Mouse (Mus musculus): ENCODE measurements around the gene Sirt2. TPM values are rescaled to one million over a fixed set of nuclear protein-coding genes. Genes with fewer than 3 reads are reported as not detected.

The Sirt2 gene
- total RNA-seq, 2 experiments from 2014 or later = 325 to 336 TPM

DNA sequence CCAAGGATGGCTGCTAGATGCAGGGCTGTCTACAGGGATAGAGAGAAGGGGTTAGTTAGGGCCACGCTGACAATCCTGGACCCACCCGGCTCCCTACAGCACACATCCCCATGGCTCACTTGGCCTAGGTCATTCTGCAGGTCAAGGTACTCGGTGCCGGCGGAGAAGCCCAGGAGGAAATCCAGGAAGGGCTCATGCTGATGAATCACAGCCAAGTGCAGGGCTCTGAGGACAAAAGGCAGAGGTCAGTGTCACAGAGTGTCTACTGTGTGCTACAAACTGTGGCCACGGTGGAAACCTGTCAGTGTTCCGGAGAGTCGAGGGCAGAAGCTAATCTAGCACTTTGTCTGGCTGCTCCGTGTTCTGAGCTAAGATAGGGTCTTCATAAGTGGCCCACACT lies 4.6 kb upstream of the Sirt2 start:
- no peak for DNase-seq (ENCODE audit: low spot score in 2 of 2)

DNA sequence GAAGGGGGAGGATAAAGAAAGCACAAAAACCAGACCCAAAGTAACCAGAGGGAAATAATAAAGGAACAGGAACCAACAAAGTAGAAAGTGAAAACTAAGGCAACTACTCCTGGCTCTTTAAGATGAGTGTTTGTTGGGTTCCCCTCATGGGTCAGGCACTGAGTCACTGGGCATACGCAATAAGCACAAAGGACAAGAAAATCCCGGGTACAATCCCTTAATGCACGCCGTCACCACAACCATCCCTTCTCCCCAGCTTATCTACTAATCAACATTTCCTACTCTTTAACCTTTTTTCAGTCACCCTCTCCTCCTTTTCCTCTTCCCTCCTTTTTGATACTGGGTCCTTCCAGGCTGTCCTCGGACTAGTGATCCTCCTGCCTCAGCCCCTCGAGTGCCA lies 1.3 kb upstream of the Sirt2 start:
- DNase-seq (ENCODE audit: low spot score in 2 of 2) = no peak

DNA sequence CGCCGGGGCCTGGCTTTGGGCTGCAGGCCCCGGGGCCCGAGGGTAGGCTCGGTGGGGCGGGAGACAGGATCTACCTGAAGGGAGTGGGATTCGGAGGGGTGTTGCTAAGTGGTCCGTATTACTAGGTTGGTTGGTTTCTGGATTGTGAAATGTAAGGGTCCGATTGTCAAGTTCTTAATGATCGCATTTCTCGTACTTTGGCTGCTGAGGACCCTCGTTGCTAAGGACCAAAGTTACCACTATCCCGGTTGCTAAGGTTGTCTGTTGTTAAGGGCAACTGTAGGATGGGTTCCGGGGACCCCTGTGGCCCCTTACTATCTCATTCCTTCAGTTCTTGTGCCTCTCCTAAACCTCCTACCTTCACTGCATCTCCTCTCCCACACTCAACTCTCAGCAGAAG lies 375 bp downstream of the Sirt2 start:
- DNase-seq (ENCODE audit: low spot score in 2 of 2) = no peak

DNA sequence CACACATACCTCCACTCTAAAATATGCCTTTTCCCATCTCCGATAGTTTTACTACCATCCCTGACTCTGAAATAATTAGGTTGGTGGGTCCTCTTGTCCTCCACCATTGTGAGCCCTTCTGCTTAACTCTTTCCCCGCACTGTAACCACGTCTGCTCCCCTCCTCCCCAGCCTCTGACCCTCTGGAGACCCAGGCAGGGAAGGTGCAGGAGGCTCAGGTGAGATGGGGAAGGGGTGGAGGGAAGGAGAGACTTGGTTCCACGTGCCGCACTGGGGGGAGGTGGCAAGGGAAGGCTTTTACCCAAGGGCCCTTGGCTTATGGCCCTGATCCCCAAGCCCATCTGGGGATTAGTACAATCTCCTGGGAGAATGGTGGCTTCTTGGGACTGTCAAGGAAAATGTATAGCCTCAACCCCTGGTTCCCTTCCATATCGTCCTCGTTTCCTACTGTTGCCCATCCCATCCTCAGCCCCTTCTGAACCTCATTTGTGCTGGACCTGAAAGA lies 979 bp downstream of the Sirt2 start, which contains the start of gene Nfkbib:
TSS of gene Nfkbib (minus strand) at position 51 of the 504 bp plus-strand sequence.
- no peak for DNase-seq (ENCODE audit: low spot score in 2 of 2)

DNA sequence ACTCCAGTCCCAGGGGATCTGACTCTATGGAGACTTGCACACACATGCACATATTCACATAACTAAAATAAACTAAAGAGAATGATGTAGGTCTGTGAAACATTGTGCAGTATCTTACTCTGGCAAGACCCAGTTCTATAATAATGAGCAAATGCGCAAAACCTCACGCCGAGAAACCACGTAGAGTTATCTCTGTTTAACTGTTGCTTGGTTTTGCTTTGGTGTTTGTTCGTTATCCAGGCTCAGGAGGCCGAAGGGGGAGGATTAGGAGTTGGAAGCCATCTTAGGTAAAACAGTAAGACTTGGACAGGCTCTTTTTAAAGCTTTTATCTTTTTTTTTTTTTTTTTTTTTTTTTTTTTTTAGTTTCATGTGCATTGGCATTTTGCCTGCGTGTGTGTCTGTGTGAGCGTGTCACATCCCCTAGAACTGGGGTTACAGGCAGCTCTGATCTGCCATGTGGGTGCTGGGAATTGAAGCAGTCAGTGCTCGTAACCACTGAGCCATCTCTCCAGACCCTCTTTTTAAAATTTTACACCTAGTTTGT lies 3.0 kb downstream of the Sirt2 start:
- no peak for DNase-seq (ENCODE audit: low spot score in 2 of 2)

DNA sequence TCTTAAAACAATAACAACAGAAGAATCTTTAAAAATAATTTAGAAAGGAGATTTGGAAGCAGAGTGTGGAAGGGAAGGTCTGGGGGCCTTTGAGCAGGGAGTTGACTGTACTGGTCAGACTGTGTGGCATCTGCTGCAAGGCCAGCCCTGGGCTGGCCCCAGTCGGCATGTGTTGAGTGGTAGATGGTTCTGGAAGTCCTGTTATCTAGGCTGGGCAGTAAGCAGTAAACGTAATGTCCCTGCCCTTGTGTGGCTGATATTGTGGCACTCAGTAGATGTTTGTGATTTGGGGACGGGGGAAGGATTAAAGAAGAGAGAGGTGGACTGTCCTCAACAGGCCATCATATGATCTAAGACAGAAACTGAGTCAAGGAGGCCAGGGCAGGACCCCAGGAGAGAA lies 3.8 kb downstream of the Sirt2 start:
- no peak for DNase-seq (ENCODE audit: low spot score in 2 of 2)

DNA sequence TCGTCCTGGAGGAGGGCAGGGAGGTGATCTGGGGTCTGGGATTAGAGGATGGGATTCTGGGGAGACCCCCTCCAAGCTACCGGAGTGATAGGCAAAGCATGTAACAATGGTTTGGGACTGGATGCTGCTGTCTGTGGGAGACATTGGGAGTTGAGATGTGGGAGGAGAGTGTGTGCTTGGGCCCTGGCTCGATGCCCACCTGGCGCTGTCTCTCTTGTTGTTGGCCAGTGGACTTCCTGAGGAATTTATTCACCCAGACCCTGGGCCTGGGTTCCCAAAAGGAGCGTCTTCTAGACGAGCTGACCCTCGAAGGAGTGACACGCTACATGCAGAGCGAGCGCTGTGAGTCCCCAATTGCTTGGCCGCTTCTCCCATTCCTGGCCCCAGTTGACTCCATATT lies 5.3 kb downstream of the Sirt2 start:
- no peak for DNase-seq (ENCODE audit: low spot score in 2 of 2)

DNA sequence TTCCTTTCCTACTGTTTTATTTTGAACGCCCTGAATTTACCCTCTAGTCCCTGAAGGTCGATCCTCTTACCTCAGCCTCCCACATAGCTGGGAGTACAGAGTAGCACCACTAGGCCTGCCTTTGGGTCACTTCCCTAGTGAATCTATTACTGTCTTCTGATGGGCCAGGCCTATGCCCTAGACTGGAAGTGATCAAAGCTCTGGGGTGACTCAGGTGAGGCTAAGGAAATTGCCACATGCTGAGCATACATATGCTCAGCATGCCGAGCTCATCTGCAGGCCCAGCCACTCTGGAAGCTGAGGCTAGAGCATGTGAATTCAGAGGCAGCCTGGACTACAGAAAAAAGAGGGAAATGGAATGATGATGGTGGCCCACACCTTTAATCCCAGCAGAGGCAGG lies 6.6 kb downstream of the Sirt2 start:
- no peak for DNase-seq (ENCODE audit: low spot score in 2 of 2)

DNA sequence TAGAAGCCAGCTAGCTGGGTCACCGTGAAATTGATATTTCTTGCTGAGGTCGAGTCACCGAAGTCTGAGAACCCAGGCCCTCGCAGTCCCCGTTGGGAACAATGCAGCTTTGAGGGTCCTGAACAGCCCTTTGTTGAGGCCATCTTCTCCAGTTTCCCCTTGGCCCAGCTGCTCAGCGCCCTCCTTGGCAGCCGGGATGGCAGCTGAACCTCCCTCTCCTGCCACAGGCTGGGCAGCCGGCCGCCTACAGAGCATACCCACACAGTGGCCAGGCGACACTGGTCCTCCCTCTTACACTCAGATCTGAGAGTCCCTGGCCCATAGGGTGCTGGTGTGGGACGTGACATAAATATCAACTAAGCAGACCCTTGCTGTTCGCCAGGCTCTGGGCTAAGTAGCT lies 7.6 kb downstream of the Sirt2 start:
- peak; percentile 47 to 60 for DNase-seq (ENCODE audit: low spot score in 2 of 2)

DNA sequence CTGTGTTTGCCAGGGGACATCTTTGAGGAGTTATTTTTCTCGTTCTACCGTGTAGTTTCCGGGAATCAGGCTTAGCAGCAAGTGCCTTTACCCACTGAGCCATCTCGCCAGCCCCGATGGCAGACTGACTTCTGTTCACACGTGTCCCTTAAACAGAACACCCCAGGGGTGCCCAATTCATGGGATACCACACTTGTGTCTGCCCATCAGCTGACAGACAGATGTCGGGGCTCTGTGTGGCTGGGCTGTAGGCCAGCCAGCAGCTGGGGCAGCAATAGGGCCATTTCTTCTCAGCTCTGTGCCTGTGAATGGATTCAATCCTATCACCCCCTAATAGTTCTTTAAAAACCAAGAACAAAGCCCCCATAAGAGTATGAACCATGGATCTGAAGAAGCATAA lies 8.6 kb downstream of the Sirt2 start:
- no peak for DNase-seq (ENCODE audit: low spot score in 2 of 2)

DNA sequence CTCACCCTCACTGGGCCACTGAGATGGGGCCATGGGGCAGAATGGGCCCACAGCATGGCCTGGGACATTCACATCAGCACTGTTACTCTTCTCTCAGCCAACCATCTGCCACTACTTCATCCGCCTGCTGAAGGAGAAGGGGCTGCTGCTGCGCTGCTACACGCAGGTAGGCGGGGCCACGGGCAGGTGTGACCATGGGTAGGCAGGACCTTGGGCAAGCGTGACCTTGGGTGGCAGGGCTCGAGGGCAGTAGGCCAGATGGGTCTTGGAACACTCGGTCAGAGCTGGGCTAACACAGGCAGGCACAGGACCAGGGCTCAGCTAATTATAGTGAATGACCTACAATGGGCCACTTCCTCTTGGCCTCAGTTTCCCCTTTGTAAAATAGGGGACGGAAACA lies 12.3 kb downstream of the Sirt2 start:
- DNase-seq (ENCODE audit: low spot score in 2 of 2) = no peak

DNA sequence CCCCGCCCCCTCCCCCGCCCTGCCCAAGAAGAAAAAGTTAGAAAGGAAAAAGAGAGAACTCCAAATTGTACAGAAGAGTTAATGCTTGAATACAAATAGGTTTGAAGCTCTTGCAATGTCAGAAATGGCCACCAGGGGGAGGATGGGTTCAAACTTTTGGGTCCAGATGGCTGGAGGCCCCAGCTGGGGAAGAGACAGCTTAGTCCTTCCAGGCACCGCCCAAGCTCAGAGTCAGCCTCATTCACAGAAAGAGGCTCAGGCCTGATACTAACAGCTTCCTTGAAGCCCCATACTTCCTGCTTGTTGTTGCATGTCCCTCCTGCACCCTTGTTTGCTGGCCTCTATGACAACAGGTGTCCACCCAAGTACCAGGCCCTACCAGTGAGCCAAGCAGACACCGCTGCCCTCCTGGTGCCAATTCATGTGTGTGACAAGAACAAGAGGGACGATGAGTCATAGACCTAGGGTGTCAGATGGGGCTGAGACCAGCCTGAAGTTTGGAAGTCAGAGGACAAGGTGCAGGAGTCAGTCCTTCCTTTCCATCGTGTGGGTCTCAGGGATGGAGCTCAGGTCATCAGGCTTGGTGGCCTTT lies 13.6 kb downstream of the Sirt2 start:
- peak; percentile 89 to 91 for DNase-seq (ENCODE audit: low spot score in 2 of 2)

DNA sequence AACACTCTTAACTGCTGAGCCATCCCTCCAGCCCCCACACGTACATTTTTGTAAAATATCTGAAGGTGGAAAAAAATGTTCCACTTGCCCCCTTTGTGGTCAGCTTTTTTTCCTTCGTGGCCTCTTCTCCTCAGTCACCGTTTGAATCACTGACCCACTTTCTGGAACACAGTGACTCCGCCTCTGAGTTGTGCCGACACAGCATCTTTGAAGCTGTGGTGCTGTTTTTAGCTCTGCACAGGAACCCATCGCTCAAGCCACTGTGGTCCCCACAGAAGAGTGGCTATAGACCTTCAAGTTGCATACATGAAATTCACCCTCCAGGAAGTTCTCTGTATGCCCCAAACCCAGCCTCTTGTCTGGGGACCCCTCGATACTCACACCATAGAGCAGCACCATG lies 14.3 kb downstream of the Sirt2 start:
- DNase-seq (ENCODE audit: low spot score in 2 of 2) = no peak

DNA sequence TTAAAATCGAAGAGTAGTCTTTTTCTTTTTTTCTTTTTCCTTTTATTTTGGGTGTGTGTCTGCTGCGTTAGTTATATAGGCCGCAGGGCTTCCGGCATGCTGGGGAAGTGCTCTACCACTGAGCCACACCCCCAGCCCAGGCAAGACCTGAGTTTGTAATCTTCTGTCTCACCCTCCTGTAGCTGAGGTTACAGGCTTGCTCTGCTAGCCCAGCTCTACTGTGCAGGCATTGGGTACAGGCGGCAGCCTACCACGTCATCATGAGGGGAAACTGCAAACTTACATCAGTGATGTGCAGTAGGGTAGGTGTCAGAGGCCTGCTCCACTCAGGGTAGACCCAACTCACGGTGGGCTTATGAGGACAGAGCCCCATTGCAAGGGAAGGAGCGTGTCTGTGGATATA lies 14.7 kb downstream of the Sirt2 start:
- no peak for DNase-seq (ENCODE audit: low spot score in 2 of 2)

DNA sequence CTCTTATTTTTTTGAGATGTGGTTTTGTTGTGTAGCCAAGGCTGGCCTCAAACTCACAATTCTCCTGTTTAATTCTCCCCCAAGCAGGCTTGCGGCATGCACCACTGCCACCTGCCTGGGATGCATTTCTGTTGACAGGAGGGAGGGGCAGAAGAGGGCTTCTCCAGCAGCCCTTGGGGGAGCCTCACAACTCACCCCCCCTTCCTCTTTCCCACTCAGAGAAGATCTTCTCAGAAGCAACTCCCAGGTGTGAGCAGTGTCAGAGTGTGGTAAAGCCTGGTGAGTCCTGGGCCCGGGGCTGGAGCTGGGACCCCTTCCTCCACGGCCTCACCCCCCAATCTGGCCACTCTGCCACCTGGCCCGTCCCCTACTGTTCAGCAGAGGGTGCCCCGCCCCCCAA lies 18.6 kb downstream of the Sirt2 start:
- no peak for DNase-seq (ENCODE audit: low spot score in 2 of 2)

DNA sequence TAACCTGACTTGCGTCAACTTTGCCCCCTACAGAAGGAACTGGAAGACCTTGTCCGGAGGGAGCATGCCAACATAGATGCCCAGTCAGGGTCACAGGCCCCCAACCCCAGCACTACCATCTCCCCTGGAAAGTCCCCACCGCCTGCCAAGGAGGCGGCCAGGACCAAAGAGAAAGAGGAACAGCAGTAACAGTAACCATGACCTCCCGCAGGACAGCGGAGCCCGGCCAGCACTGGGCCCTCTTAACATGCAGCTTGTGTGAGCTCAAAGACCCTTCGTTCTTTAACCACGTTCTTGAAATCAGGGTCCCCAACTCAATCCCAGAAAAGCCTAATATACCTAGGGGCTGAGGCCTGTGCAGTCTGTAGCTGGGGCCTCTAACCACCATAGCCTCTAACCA lies 21.3 kb downstream of the Sirt2 start:
- DNase-seq (ENCODE audit: low spot score in 2 of 2) = no peak

DNA sequence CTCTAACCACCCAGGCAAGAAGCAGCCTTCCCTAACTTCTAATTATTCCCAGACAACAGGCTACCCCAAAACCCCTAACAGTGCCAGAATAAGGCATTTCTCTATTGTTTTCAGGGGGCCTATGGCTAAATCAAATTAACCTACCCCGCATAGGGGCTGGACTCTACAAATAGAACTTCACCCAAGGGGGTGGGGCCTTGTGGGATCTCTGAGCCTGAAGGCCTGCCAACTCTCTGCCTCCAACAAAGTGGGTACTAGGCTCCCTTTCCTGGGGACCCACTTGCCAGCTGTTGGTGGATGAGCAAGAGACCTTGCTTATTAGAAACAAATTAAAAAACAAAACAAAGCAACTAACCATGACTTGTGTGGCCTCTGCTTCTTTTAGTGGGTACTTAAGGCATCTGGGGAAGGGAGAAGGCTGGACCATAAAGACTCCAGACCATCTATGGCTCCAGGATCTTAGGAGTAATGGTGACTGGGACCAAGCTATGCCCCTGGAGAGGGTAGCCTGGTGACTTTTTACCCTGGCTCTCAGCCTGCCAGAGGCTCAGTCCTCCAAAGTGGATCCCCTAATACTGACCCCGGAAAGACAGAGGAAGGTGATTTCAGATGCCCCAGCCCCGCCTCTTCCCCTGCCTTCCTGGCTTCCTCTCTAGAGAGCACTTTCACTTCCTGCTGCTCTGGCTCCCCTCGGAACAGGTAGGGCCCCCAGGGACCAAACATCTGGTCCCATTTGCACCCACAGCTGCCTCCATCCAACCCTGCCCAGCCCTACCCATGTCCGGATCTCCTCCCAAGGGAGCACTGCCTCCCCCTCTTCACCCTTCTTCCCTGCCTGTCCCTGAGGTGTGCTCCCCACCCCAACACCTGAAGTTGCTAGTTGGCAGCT lies 22.0 kb downstream of the Sirt2 start, which contains the start of gene Rinl:
TSS of gene Rinl (plus strand) at position 663 of the 889 bp plus-strand sequence.
- DNase-seq (ENCODE audit: low spot score in 2 of 2) = no peak

DNA sequence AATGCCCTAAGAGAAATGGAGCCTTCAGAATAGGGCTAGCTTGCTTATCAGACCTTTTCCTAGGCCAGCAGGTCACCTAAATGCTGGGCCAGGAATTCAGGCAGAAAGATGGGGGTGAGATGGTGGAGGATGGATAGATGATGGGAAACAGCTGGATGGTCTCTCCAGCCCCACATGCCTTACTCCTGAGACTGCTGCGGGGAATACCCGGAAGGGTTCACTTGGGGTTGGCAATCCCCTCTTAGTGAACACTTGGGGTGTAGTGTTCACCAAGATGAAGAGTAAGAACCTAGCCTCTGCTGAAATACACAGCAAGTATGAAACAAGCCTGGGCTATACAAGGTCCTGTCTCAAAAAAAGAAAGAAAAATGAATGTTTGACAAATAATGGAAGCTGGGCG lies 22.7 kb downstream of the Sirt2 start:
- DNase-seq (ENCODE audit: low spot score in 2 of 2) = no peak

DNA sequence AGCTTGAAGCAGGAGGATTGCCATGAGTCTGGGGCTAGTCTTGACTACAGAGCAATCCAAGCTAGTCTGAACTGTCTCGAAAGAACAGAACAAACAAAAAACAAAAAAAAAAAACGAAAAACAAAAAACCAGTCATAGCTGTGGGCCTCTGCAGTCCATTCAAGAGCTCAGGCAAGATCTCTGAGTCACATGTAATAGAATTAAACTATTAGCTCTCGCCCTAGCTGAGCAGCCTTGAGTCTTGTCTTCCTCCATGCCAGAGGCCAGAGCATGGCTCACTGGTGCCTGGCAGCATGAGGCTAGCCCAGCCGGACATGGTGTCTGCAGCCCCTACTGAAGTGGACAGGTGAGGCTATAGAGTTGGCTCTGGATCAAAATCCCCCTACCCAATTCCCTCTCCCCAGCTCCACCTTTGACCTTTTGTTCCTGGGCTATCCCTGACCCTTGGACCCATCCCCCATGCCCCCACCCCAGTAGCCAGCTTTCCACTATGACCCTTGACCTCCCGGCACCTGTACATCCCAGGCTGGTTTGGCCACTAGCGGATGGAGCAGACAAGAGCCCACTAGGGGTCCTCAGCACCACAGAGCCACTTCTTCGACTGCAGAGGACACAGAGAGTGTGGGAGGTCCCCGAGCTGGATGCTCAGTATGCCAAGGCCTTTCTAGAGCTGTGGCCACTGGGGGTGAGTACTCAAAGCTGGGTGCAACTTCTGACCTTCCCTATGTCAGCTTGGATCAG lies 23.7 kb downstream of the Sirt2 start:
- no peak for DNase-seq (ENCODE audit: low spot score in 2 of 2)

DNA sequence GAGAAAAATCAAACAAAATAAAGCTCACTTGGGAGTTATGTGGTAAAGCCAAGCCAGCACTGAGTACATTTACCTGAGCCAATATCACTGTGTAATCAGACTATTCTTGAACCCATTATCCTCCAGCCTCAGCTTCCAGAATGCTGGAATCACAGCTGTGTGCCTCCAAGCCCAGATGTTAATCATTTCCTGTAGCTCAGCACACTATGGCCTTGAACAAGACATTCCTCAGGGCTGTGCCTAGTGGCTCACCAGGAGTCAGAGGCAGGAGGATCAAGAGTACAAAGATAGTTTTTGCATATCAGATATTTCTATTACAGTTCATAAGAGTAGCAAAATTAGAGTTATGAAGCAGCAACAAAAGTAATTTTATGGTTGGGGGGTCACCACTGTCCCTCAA lies 25.2 kb downstream of the Sirt2 start:
- no peak for DNase-seq (ENCODE audit: low spot score in 2 of 2)

DNA sequence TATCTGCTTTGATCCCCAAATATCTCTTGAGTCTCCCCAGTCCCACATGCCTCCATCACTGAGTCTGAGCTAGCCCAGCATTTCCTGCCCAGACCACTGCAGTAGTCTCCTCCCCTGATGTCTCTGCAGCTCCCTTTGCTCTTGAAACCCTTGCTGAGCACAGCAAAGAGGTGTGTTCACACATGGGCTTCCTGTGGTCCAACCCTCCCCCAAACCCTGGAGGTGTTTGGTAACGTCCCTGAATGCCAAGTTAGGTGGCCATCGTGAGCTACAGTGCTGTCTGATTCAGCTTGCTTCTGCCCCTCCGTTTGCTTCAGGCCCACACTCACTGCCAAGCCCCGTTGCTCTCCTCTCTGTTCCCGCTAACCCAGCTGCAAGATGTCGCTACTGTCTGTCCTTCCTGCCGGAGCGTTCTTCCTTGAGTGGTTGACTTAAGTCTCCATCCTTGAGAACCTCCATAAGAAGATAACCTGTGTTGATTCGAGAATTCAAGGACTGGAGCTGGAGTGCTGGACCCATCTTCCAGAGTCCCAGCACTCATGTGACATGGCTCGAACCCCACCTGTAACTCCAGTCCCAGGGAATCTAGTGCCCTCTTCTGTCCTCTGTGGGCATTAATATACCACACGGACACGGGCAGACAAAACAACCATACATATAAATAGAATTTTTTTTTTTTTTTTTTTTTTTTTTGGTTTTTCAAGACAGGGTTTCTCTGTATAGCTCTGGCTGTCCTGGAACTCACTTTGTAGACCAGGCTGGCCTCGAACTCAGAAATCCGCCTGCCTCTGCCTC lies 26.1 kb downstream of the Sirt2 start:
- DNase-seq (ENCODE audit: low spot score in 2 of 2) = no peak

All from layer of hippocampus, postnatal 14 days (tissue).